Mouse (Mus musculus) cerebellum, postnatal 4 days (tissue): ENCODE results near the gene Ampd2.

Source experiments
- DNase-seq, 2 experiments: peaks; one replicate each; pipeline ENCODE4 v3.0.0; 2022; ENCODE audit warnings: low spot score in 2 of 2, mixed read lengths in 1 of 2

Gene Ampd2

DNA sequence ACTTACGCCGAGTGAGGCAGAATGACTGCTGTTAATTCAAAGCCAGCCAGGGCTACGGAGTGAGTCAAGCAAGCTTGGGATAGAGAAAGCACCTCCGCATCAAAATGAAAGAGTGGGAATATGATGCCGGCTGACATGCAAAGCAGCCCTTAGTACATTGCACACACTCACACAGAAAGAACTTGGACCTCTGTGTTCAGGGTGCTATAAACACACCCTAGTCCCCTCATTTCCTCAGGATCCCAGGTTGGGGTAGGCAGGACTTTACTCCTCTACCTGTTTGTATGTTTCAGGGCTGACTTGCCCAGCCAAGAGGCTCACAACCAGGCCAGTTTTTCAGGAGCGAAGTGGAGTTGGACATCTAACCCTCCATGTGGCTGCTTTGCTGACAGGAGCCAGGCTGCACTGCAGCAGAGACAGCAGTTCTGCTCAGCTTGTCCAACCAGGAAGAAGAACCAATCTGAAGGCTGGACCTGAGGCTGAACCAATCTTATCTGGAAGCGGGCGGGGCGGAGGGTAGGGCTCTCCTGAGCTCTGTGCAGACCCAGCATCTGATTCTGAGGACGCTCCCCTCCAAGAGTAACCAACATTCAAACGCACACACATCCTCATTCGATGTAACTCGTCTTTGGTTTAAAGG lies 17.1 kb downstream of the Ampd2 start:
- no peak for DNase-seq

DNA sequence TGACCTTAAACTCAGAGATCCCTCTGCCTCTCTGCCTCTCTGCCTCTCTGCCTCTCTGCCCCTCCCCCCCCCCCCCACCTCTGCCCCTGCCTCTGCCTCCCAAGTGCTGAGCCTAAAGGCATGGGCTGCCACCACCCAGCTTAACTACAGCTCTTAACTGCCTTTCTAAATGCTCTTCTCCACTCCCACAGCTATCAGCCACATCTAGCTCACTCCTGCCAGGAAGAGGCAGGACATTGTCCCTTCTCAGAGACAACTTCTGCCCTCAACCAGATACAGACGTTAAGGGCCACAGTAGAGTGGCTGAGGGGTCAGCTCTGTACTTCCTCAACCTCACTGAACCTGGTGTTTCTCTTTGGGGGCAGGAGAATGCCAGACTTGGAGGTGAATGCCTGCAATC lies 17.6 kb downstream of the Ampd2 start:
- no peak for DNase-seq

DNA sequence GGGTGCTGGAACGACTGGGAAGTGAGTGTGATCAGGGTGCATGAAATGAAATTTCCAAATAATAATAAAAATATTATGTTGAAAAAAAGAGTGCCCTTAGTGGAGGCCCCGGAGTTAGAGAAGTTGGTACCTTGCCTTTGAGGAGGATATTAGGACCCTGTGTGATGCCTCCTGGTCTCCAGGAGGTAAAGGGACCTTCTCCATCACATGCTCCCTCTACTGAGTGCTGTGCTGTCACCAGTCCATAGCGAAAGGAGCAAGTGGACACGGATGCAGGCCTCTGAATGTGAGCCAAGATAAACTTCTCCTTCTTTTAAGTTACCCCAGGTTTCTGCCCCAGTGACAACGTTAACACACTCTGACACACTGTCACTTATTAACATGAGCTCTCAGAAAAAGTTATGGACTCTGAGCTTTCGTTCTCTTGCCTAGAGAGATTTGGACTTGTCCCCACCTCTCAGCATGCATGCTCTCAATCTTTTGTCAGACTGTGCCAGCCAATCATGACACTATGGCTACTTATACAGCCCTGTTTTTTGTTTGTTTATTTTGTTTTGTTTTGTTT lies 19.0 kb downstream of the Ampd2 start:
- DNase-seq, result no peak

DNA sequence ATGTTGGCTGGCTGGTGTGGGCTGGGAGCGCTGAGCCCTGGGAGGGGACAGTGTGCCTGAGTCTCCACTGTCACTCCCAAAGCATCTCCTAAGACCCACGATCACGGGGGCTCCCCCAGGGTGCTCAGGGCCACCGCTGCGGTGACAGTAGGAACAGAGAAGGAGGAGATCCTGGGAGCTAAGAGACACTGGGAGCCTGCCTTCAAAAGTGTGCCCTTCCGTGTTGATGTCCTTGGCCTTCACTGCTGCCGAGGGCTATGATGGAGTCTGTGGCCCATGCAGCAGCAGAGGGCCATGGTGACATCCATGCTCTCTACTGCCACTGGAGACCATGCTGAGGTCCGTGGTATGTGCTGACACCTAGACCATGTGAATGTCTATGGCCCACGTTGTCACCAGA lies 20.9 kb downstream of the Ampd2 start:
- no peak for DNase-seq

DNA sequence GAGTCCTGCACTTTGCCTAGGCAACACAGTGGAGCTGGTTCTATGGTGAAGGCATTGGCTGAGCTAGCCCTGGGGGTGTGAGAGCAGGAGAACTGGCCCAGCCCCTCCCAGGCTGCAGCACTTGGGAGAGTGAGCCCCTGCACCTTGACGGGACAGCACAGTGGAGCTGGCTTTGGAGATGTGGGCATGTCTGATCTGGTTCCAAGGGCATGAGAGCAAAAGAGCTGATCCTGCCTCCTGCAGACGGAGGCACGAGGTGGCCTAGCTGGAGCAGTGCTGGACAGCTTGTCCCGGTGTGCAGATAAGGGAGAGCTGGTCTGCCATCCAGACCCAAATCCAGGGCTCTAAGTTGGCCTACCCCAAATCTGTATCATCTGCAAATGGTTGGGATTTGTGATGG lies 21.8 kb downstream of the Ampd2 start:
- DNase-seq, result no peak

DNA sequence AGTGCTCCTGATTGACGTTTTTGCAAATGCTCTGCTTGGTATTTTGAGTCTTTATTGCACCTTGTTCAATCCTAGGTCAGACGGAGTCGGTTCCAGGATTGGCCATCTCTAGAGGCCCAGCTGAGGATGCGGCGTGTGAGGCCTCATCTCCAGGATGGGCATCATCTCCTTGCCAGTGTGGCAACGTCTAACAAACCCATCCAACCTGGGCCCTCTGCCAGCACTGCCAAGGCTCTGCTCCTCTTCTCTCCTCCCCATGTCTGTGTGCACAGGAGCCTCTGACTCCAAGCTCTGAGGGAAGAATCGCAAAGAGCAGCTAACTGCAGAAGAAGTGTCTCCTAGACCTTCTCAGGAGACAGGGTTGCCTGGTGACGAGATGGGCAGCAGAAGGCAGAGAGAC lies 23.8 kb downstream of the Ampd2 start:
- no peak for DNase-seq

DNA sequence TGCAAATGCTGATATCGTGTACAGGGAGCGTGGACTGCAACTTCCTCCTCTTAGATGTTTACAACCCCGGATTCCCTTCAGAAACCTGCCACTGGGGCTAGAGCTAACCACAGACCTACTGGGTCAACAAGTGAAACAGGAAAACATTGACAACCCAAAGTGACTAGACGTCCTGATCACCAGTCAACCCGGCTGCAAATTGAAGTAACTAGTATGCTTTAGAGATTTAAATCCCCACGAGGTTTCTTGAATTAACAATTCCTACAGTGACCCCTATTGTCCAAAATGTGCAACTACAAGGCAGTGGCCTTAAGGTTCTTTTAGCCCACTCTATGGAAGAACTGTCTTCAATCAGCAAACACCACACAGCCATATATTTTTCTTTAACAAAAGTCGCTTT lies 25.0 kb downstream of the Ampd2 start:
- peak in 1 of 2 experiments; percentile 50 for DNase-seq

DNA sequence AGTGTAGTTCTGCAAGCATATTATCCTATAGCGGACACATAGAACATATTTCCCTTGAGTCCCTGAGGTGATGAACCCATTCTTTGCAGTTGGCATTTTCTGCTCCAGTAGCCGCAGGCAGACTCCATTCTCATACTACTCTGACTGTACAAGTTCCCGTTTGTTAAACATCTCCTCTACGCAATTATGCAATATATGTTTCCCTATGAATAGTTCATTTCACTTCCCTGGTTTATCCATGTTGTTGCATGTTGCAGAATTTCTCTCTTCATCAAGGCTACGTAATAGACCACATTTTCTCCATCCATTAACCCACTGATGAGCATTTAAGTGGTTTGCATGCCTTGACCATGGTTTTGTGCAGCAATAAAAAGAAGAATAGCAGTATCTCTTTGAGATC lies 36.0 kb downstream of the Ampd2 start:
- DNase-seq, result no peak

DNA sequence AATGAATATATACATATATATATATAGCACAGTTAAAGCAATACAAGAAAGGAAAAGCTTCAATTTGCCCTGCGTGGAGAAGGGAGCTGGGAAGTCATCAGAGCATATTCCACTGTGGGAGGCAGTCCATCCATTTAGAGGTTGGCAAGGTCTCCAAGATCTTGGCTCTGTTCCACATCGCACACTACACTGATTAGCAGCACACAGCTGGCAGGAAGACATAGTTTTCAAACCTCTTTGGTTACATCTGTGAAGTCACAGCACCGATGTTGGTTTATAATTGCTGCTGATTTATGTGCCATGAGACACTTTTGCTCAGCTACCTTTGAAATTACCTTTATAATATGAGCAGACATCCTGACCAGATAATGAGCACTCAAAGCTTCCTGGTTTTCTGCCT lies 38.1 kb downstream of the Ampd2 start:
- DNase-seq, result no peak

DNA sequence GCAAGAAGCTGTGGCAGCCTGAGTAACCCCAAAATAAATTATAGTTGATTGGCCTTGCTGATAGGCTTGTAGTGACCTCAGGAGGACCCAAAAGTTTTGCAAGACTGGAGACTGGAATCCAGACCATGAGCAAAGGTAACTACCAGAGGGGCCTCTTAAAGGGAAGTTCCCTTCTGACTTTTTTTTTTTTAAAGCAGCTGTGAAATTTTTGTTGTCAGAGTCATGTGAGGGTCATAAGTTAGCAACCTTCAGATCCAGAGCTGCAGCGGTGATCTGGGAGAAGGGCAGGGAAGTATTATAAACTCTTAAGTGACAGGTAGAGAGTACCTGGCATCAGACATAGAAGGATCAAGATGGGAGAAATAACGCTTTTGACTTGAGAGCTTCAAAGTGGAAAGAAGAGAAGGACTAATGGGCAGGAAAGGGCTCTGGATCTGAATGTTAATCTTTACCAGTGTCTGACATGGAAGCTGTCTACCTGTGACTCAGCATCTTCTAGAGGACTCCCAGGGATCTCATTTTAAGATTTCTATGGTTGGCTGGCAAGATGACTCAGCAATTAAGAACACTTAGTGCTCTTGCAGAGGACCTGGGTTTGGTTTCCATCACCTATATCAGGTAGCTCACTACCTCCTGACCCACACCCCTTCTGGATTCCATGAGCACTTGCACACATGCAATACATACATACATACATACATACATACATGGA lies 39.4 kb downstream of the Ampd2 start:
- no peak for DNase-seq

DNA sequence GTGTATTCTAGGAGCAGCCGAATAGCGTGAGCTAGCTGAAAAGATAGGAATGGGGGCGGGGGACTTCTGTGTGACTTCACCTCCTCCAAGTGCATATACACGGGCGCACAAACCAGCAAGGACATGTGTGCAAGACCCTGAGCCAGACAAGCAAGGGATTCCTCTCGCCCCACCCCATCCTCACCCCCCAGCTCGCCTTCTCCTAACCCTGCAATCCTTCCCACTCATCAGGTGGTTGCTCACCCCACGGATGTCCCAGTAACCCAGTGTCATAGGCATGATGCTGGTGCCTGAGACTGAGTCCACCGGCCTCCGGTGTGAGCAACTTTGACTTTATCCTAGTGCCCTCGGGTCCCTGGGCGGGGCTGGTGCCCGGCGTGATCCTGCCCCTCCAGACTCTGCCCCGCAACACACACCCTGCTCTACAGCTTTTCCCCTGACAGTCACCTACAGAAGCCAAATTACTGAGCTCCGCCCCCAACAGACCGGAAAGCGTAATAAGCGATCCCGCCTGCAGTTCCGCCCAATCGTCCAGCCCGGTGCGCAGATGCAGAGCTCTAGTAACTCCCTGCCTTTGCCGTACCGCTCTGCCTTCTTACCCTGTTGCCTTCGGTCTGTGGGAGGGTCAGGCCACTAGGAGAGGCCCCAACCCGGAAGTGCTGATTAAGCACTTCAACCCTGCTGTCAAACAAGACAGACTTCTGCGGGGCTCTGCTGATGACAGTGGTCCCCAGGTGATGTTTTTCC lies 41.9 kb downstream of the Ampd2 start, which contains the start of gene Gstm4:
Gstm4 (minus strand) TSS at position 501 of the 747 bp plus-strand sequence.
- DNase-seq, result peak; percentile 46 to 68

DNA sequence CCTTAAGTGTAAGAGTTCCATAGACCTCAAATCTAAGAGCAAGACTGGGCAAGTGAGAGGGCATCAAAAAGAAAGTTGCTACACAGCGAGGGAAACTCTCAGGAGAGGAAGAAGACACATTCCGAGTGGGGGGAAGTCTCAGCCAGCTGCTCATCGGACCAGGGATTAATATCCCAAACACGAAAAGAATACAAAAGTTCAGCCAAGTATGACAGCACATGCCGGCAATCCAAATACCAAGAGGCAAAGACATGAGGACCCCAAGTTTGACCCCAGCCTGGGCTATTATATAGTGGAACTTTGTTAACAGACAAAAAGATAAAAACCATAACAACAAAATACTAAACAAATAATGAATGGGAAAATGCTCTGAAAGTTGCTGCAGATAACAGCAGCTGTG lies 53.3 kb downstream of the Ampd2 start:
- no peak for DNase-seq

DNA sequence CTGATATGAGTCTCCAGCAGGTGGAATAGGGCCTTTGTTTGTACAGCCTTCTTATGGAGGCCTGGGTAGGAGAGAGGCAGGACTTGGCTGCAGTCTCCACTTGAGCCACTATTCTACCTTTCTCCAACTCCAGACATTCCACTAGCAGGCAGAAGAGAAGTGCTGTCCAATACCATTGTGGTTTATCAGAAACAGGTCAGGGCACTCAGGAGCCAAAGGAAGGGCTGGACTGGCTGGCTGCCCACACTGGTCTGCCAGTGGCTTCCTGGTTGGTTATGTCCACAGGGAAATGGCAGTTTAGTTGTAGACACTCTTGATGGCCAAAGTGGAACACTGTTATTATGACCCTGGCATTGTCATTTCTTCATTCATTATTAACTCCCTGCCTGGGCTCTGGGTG lies 54.3 kb downstream of the Ampd2 start:
- no peak for DNase-seq

DNA sequence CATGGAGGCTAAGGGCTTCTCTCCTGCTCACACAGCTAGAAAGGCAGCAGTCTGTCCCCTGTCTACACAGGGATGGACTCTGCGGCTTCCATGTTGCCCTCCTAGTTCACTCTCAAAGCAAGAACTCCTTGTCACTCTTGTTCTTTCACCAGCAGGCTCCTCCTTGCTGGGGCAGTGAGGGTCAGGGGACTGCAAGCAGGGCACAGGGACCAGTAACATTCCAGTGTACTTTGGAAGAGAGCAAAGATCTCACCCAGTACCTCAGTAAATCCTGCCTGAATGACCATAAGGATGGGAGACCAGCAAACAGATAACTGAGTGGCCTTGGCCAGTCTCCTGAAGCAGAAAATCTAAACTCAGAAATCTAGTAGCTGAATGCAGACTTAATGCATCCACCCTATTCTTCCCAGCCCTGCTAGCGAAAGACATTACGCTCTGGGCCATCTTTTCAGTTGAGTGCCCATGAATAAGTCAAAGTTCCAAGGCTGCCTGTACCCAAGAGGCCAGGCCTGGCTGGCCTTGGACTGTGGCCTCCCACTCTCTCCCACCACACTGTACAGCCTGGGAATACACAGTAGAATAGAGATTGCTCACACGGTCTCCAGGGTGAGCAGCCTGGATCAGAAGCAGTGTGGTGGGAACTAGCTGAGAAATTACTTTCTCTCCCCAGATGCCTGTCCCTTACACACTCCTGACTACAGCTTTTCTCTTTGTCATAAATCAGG lies 57.6 kb downstream of the Ampd2 start:
- DNase-seq, result no peak

DNA sequence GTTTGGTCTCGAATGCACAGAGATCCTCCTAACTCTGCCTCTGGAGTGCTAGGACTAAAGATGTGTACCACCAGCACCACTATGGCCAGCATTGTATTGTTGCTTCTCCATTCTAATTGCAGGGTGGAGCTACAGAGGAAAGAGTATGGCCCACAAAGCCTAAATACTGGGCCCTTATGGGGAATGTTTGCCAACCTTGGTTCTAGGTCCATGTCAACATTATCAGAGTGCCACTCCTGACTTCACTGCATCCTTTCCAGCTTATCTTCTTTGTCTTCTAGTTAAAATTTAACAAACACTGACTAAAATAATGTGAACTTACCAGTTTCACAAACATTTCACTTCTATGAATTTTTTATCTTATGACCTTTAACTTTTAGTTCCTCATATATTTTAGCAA lies 59.9 kb downstream of the Ampd2 start:
- no peak for DNase-seq

DNA sequence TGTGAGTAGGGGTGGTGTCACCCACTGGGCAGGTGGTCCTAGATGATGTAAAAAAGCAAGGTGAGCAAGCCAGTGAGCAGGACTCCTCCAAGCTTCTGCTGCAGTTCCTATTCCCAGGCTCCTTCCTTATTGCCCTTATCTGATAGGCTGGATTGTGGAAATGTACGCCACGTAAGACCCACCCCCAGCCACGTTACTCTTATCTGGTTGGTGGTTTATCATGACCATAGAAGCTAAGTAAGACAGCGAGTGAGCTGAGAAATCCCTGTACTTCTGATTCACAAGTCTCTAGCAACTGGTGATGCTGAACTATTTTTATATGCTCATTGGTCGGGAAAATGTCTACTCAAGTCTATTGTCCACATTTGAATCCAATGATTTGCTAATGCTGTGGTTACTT lies 60.4 kb downstream of the Ampd2 start:
- no peak for DNase-seq

DNA sequence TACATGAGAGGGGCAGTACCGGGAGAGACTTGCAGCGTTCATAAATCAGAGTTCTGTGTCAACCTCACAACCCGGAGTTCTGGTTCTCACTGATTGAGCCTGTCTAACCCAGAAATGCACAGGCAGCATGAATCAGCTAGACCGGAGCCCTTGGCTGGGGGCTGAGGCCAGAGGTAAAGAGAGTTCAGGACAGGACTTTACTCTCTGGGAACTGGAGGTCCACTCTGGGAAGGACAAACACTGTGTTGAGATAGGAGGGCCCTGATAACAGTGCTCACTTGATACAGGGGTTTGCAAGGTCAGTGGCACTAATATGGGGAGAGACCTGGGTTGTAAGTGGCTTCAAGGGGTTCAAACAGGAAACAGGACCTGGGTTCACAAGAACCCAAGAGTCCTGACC lies 61.1 kb downstream of the Ampd2 start:
- no peak for DNase-seq
